Mouse (Mus musculus) bone marrow macrophage, adult 2 months (primary cell): ENCODE results near the gene Zfp750.

Source experiments
- CTCF ChIP-seq: IDR thresholded peaks from 2 replicates; pipeline ENCODE4 v1.5.1; 2012; ENCODE audit warnings: low read depth, mild to moderate bottlenecking, low read length, moderate library complexity
- POLR2A ChIP-seq: IDR thresholded peaks from 2 replicates; pipeline ENCODE4 v1.6.1; 2012; ENCODE audit warnings: mild to moderate bottlenecking, low read depth, low read length, borderline replicate concordance

- TF ChIP-seq POLR2A (no peak), CTCF (no peak)
Measured at GRCm38 (mm10) chr11:121536528-121536927, 17.4 kb upstream of the Zfp750 start.
